Mouse (Mus musculus) small intestine, adult 2 months (tissue): Measurements from ENCODE around the gene Prdm16. TPM values are rescaled to one million over a fixed set of nuclear protein-coding genes. Genes with fewer than 3 reads are reported as not detected.

Experiments used
- H3K27ac ChIP-seq: fragments of 200-500 bp; 2 replicates; pipeline ENCODE4 v1.5.1; 2012; ENCODE audit warnings: low read depth, low read length, control low read depth, inconsistent platforms; ENCODE audit not compliant: insufficient read depth
- H3K27me3 ChIP-seq: fragments of 200-500 bp; 2 replicates; pipeline ENCODE4 v1.6.1; 2012; ENCODE audit warnings: mild to moderate bottlenecking, moderate library complexity, low read length, inconsistent platforms; ENCODE audit not compliant: control insufficient read depth, insufficient read depth
- H3K36me3 ChIP-seq: fragments of 200-500 bp; 2 replicates; pipeline ENCODE4 v1.6.1; 2012; ENCODE audit warnings: mild to moderate bottlenecking, low read length, control low read depth, inconsistent platforms; ENCODE audit not compliant: control insufficient read depth, insufficient read depth
- H3K4me1 ChIP-seq: fragments of 200-500 bp; 2 replicates; pipeline ENCODE4 v1.6.1; 2012; ENCODE audit warnings: low read length, inconsistent platforms, mixed read lengths; ENCODE audit not compliant: control insufficient read depth, insufficient read depth, insufficient read length
- H3K4me3 ChIP-seq: fragments of 200-500 bp; 2 replicates; pipeline ENCODE4 v1.5.1; 2012; ENCODE audit warnings: low read depth, mild to moderate bottlenecking, control low read depth, inconsistent platforms, low read length, moderate library complexity
- CTCF ChIP-seq: fragments of 200-500 bp; IDR thresholded peaks from 2 replicates; pipeline ENCODE4 v1.5.1; 2012; ENCODE audit warnings: low read depth, mild to moderate bottlenecking, control low read depth, inconsistent platforms, low read length, moderate library complexity, mixed read lengths; ENCODE audit not compliant: insufficient replicate concordance, insufficient read length; ENCODE audit errors: extremely low read depth
- POLR2A ChIP-seq: fragments of 200-500 bp; IDR thresholded peaks from 2 replicates; pipeline ENCODE4 v1.6.1; 2012; ENCODE audit warnings: low read depth, mild to moderate bottlenecking, control low read depth, inconsistent platforms, low read length, moderate library complexity
- WGBS: fragments of 180-500 bp; shearing (Covaris S2); methylation state at CpG from one replicate; pipeline ENCODE4 v1.1.7; 2018; 5-methylcytosine and 5-hydroxymethylcytosine counted together
- polyA plus RNA-seq: library from polyadenylated mRNA; depleted of rRNA; stranded (reverse); fragments of >200 nt; gene quantifications from 2 replicates; pipeline ENCODE4 v1.2.3, GENCODE M21; 2012

Prdm16 gene
- polyA plus RNA-seq, 1 experiment = 4.9 TPM

DNA sequence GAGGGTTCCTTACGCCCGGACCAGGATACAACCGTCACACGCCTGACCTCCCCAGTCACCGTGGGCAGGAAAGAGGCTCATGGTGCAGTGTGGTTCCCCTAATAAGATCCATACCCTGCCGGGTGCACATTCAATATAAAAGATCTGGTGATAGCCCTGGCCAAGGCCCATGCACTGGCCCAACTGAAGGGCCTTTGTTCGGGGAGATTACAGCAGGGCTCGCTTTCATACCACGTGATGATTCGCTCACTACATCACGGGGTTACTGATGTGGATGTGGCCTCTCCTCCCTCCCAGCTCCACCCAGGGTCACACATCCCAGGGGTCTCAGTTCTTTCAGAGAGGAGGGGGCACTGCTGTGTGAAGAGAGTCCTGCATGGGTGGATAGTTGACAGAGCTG lies 50.3 kb downstream of the Prdm16 start:
- Histone ChIP-seq H3K4me1 (no peaks in the 10 kb centered on the region), H3K27me3 (no peaks in the 10 kb centered on the region), H3K36me3 (no peaks in the 10 kb centered on the region), H3K4me3 (no peak overlapping the region), H3K27ac (no peak overlapping the region)
- TF ChIP-seq POLR2A (no peak), CTCF (no peak)
- whole genome bisulfite sequencing = 72% methylated on average over 11 of the region's 11 CpGs

- H3K4me3 ChIP-seq = no peak overlapping the region
- H3K27ac ChIP-seq = no peak overlapping the region
- H3K4me1 ChIP-seq = no peaks in the 10 kb centered on the region
- 85% methylated on average over 14 of the region's 14 CpGs for WGBS
- no peaks in the 10 kb centered on the region for H3K27me3 ChIP-seq
- H3K36me3 ChIP-seq = no peaks in the 10 kb centered on the region
- TF ChIP-seq CTCF (no peak), POLR2A (no peak)
Measured at GRCm38 (mm10) chr4:154585779-154586178, 50.9 kb downstream of the Prdm16 start.

DNA sequence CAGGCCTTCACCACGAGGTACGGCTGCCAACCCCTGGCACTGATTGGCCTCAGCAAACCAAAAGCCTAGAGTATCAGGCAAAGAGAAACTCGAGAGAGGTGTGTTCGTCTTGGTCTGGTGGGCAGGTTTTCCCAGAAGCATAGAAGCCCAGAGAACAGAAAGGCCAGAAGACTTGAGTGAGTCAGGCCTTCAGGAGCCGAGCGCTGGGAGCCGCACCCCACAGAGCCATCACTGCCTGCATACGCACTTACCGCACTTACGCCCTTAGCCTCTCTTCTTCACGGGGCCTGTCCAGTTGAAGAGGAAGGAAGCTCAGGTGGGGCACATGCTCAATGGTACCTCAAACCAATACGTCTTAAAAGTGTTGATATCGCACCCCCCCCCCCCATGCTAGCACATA lies 53.0 kb downstream of the Prdm16 start:
- WGBS = 85% methylated on average over 13 of the region's 13 CpGs
- TF ChIP-seq CTCF (no peak), POLR2A (no peak)
- H3K36me3 ChIP-seq = no peaks in the 10 kb centered on the region
- H3K4me1 ChIP-seq = no peaks in the 10 kb centered on the region
- H3K27ac ChIP-seq = no peak overlapping the region
- H3K4me3 ChIP-seq = no peak overlapping the region
- H3K27me3 ChIP-seq = no peaks in the 10 kb centered on the region

- no peaks in the 10 kb centered on the region for H3K27me3 ChIP-seq
- H3K4me3 ChIP-seq = no peak overlapping the region
- H3K27ac ChIP-seq = no peak overlapping the region
- no peak for TF ChIP-seq POLR2A
- no peak for TF ChIP-seq CTCF
- no peaks in the 10 kb centered on the region for H3K36me3 ChIP-seq
- WGBS = 79% methylated on average over 21 of the region's 21 CpGs
- H3K4me1 ChIP-seq = no peaks in the 10 kb centered on the region
Measured at GRCm38 (mm10) chr4:154582607-154583236, 54.0 kb downstream of the Prdm16 start.

GRCm38 (mm10) chr4:154581261-154581886 lies 55.3 kb downstream of the Prdm16 start:
- no peaks in the 10 kb centered on the region for H3K4me1 ChIP-seq
- no peak overlapping the region for H3K27ac ChIP-seq
- no peaks in the 10 kb centered on the region for H3K27me3 ChIP-seq
- WGBS = 60% methylated on average over 16 of the region's 16 CpGs
- no peaks in the 10 kb centered on the region for H3K36me3 ChIP-seq
- H3K4me3 ChIP-seq = no peak overlapping the region
- TF ChIP-seq POLR2A = no peak

- Histone ChIP-seq H3K4me3 (no peak overlapping the region), H3K4me1 (peaks cover 2% of the 10 kb centered on the region; the same call in 1 of the 2 replicates), H3K27me3 (no peaks in the 10 kb centered on the region), H3K36me3 (no peaks in the 10 kb centered on the region), H3K27ac (no peak overlapping the region)
- WGBS = 34% methylated on average over 13 of the region's 13 CpGs
- no peak for TF ChIP-seq POLR2A
- no peak for TF ChIP-seq CTCF
Measured at GRCm38 (mm10) chr4:154574208-154574875, 62.3 kb downstream of the Prdm16 start.

DNA sequence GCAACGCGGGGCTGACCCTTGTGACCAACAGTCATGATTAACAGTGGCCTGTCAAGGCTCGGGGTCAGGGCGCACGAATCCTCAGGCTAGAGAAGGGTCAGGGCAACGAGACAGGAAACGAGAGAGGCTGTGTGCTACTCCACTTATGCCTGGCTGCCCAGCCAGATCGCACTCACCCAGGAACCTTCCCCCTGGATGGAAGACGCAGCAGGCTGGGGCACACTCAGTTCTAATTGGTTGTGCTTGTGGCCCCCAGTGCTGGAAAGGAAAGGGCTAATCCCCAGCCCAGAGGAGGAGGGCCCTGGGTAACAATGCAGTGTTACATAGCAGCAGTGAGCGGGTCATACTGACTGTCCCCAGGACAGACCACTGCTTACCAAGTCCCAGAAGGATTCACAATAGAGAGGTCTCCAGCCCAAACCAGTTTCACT lies 66.2 kb downstream of the Prdm16 start:
- Histone ChIP-seq H3K27me3 (no peaks in the 10 kb centered on the region), H3K4me3 (no peak overlapping the region), H3K4me1 (peaks cover 2% of the 10 kb centered on the region; the same call in 1 of the 2 replicates), H3K36me3 (no peaks in the 10 kb centered on the region), H3K27ac (no peak overlapping the region)
- TF ChIP-seq CTCF (no peak), POLR2A (no peak)
- 78% methylated on average over 10 of the region's 10 CpGs for WGBS
